Mouse (Mus musculus): ENCODE data around the gene Cyp11a1.

GRCm38 (mm10) chr9:58063531-58063930 lies 57.3 kb downstream of the Cyp11a1 start, which contains the start of gene Stra6:
- no peak for TF ChIP-seq CTCF (IDR thresholded peaks at IDR 0.05; ENCODE audit: control insufficient read depth, insufficient read depth, insufficient read length)
- TF ChIP-seq USF1 (IDR thresholded peaks at IDR 0.05; ENCODE audit: low read depth) = no peak
- TF ChIP-seq MAX (IDR thresholded peaks at IDR 0.05) = no peak

All from C2C12 (cell line).